Mouse (Mus musculus) heart, adult 9 months (tissue): ENCODE data around the gene Plxna1.

Source experiments
- DNase-seq, 2 experiments: peaks; one replicate each; pipeline ENCODE4 v3.0.0; 2022; ENCODE audit warnings: low spot score in 2 of 2

The Plxna1 gene

GRCm38 (mm10) chr6:89333964-89334702 lies 28.3 kb downstream of the Plxna1 start:
- DNase-seq, result no peak

- DNase-seq, result no peak
These were observed 31.5 kb downstream of the Plxna1 start for GRCm38 (mm10) chr6:89330957-89331356.

- no peak for DNase-seq
These were observed 33.8 kb downstream of the Plxna1 start for GRCm38 (mm10) chr6:89328634-89329033.

GRCm38 (mm10) chr6:89327746-89328491 lies 34.5 kb downstream of the Plxna1 start:
- DNase-seq, result no peak

GRCm38 (mm10) chr6:89324842-89325241 lies 37.6 kb downstream of the Plxna1 start:
- DNase-seq, result no peak

GRCm38 (mm10) chr6:89315263-89315662 lies 47.2 kb downstream of the Plxna1 start:
- no peak for DNase-seq

- no peak for DNase-seq
These were observed 50.9 kb downstream of the Plxna1 start for GRCm38 (mm10) chr6:89311518-89311917.

GRCm38 (mm10) chr6:89310236-89310635 lies 52.2 kb downstream of the Plxna1 start:
- no peak for DNase-seq

- DNase-seq, result no peak
These were observed 54.0 kb downstream of the Plxna1 start for GRCm38 (mm10) chr6:89308213-89308973.

GRCm38 (mm10) chr6:89304375-89305058 lies 57.9 kb downstream of the Plxna1 start:
- no peak for DNase-seq

GRCm38 (mm10) chr6:89299818-89300217 lies 62.6 kb downstream of the Plxna1 start:
- no peak for DNase-seq

- DNase-seq, result peak in 1 of 2 experiments; percentile 23
These were observed 65.3 kb downstream of the Plxna1 start for GRCm38 (mm10) chr6:89296909-89297695.

- DNase-seq, result no peak
These were observed 66.3 kb downstream of the Plxna1 start for GRCm38 (mm10) chr6:89296001-89296709.

GRCm38 (mm10) chr6:89294621-89295020 lies 67.8 kb downstream of the Plxna1 start:
- DNase-seq, result no peak

GRCm38 (mm10) chr6:89291494-89291893 lies 70.9 kb downstream of the Plxna1 start:
- no peak for DNase-seq

- DNase-seq, result no peak
These were observed 74.3 kb downstream of the Plxna1 start for GRCm38 (mm10) chr6:89288156-89288555.

- peak in 1 of 2 experiments; percentile 23 for DNase-seq
These were observed 75.6 kb downstream of the Plxna1 start for GRCm38 (mm10) chr6:89286700-89287428.

GRCm38 (mm10) chr6:89286286-89286655 lies 76.1 kb downstream of the Plxna1 start:
- DNase-seq, result no peak

GRCm38 (mm10) chr6:89285561-89286285 lies 76.7 kb downstream of the Plxna1 start:
- no peak for DNase-seq
